Mouse (Mus musculus): ENCODE measurements around the gene Gab2.

- no peak for TF ChIP-seq POLR2A (IDR thresholded peaks at IDR 0.05; ENCODE audit: borderline replicate concordance, control insufficient read depth, low read depth, low read length)
- TF ChIP-seq CTCF (IDR thresholded peaks at IDR 0.05; ENCODE audit: control insufficient read depth, insufficient read depth, low read length): no peak
These were observed 228.9 kb downstream of the Gab2 start for GRCm38 (mm10) chr7:97310341-97310635.

Data from bone marrow, adult 2 months (tissue).